Mouse (Mus musculus): ENCODE data around the gene Vps13a.

Gene Vps13a

GRCm38 (mm10) chr19:16580501-16580900, 200.2 kb downstream of the Vps13a start:
- no peak for DNase-seq (ENCODE audit: low spot score in 2 of 2)

DNA sequence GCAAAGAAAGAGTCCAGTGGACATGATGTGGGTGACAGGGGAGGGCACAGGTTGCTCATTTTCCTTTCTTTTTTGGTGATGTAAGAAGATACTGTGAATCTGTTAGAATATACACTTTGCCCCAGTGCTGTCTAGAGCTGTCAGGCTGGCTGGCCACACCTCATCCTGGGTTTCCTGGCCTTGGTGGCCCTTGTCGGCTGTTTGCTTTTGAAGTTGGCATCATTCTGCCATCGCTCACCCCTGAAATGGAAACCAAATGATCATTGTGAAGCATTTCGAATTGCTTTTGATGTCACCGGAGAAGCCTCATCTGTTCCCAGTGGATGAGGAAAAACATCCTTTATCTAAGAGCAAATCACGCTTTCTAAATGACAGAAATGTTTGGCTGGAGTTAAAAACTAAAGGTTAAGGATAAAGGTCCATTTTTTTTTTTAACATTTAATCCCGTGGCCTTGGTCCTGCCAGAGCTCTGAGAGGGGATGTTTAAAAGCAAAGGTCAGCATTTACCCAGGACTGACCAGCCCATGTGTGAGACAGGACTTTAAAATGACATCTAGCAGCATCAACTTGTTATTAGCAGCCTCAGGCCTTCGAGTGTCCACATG, 201.0 kb downstream of the Vps13a start:
- no peak for DNase-seq (ENCODE audit: low spot score in 2 of 2)

- no peak for DNase-seq (ENCODE audit: low spot score in 2 of 2)
Observed at GRCm38 (mm10) chr19:16576790-16577189, 203.9 kb downstream of the Vps13a start.

Measured in urinary bladder, postnatal 36 days (tissue).